Mouse (Mus musculus): ENCODE data around the gene Ifna7. TPM values are rescaled to one million over a fixed set of nuclear protein-coding genes. Genes with fewer than 3 reads are reported as not detected.

Gene Ifna7
- polyA plus RNA-seq, 1 experiment from 2014 or later, result not detected

DNA sequence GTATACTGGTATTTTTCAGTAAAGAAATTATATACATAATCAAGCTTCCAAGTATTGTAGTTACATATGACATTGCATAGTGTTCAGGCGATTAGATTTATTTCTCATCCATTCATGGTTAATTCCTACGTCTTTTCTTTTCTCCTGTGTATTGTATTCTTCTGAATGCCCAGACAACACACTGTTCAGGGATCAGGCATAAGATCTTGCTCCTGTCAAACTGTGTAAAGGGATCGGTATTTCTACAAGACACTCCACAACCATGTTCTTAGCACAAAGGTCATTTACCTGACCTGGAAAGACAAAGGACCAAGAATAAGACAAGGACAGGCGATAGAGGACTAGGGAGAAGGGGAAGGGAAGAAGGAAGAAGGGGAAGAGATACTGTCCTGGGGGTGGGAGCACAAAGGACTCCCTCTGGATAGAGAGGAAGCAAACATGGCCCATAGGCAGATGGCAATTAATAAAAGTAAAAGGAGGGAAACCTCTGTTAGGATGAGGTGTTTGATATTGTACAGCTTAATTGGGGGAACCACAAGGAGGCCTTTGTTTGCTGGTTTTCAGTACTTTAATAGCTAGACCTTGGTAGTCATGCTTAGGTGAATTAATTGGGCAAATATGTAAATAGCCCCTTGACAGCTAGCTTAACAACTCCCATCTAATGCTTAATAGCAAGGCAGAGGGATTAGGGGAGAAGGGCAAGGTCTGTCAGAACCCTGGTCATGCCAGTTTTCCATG lies 35.2 kb downstream of the Ifna7 start:
- H3K4me3 ChIP-seq, result no peak overlapping the region
- no peak overlapping the region for H3K9ac ChIP-seq
- 21% methylated on average over 4 of the region's 4 CpGs for WGBS
- no peak overlapping the region for H3K4me2 ChIP-seq
- H3K9me3 ChIP-seq, result no peaks in the 10 kb centered on the region
- no peaks in the 10 kb centered on the region for H3K4me1 ChIP-seq
- H3K27me3 ChIP-seq (replicated peaks), result no peaks in the 10 kb centered on the region
- H3K27ac ChIP-seq, result no peak overlapping the region
- ATAC-seq (replicated peaks), result no peak
- H3K36me3 ChIP-seq (replicated peaks), result no peaks in the 10 kb centered on the region

DNA sequence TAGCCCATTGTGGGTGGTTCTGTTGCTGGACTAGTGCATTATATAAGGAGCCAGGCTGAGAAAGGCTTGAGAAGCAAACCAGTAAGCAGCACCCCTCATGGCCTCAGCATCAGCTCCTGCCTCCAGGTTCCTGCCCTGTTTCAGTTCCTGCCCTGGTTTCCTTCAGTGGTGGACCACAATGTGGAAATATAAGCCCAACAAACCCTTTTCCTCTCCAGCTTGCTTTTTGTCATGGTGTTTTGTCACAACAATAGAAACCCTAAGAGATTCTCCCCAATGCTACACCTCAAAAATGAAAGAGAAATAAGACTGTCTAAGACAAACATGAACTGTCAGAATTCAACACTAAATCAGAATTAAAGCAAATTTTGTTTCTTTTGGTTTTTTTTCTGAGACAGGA lies 43.2 kb downstream of the Ifna7 start:
- no peak overlapping the region for H3K4me3 ChIP-seq
- H3K4me2 ChIP-seq, result no peak overlapping the region
- no peak for ATAC-seq (replicated peaks)
- H3K27me3 ChIP-seq (replicated peaks), result no peaks in the 10 kb centered on the region
- H3K4me1 ChIP-seq, result 0 out of 2 replicates have a peak, but pooled peaks cover 3% of the 10 kb centered on the region
- H3K36me3 ChIP-seq (replicated peaks), result no peaks in the 10 kb centered on the region
- no peak overlapping the region for H3K9ac ChIP-seq
- no peak overlapping the region for H3K27ac ChIP-seq
- no peaks in the 10 kb centered on the region for H3K9me3 ChIP-seq

DNA sequence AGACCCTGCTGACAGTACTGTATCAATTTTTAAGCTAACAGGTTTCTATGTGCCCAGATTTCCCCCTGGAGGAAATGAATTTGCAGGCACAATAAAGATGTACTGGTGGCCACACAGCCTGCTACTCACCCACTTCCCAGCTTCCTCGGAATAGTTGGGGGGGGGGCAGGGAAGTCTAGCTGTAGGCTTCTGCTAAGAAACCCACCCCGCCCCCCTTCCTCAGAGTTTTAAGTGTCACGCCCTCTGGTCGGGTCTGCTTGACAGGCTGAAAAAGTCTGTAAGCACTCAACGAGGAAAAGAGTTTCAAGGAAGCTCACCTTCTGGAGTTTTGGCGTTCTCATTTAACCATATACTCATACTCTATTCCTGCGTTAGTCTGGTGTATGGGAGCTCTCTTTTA lies 47.3 kb downstream of the Ifna7 start:
- 0 out of 2 replicates have a peak, but pooled peaks cover 7% of the 10 kb centered on the region for H3K27me3 ChIP-seq (replicated peaks)
- H3K27ac ChIP-seq, result no peak overlapping the region
- no peak overlapping the region for H3K4me2 ChIP-seq
- ATAC-seq (replicated peaks), result no peak
- H3K4me1 ChIP-seq, result peaks cover 11% of the 10 kb centered on the region; the same call in 1 of the 2 replicates
- no peaks in the 10 kb centered on the region for H3K36me3 ChIP-seq (replicated peaks)
- no peaks in the 10 kb centered on the region for H3K9me3 ChIP-seq
- H3K9ac ChIP-seq, result no peak overlapping the region
- no peak overlapping the region for H3K4me3 ChIP-seq
- WGBS, result 6% methylated on average over 7 of the region's 7 CpGs

DNA sequence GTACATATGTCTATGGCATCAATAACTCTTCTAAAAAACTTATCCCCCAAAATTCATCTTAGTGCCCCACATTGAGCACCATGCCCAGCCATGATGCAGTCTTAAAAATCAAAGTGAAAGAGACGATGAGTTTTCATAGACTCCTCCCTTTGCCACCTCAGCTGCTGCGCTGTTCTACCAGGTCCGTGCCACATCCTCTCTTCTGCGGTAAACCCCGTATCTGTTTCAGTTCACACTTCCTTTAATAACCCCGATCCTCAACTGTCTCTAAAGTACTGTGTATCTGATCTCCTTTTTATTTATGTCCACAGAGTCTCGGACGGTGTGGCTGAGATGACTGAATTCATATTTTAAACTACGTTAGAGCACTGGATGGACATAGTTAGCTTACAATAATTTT lies 48.6 kb downstream of the Ifna7 start:
- Histone ChIP-seq H3K4me3 (no peak overlapping the region), H3K9me3 (no peaks in the 10 kb centered on the region), H3K4me2 (no peak overlapping the region), H3K36me3 (replicated peaks) (no peaks in the 10 kb centered on the region), H3K9ac (no peak overlapping the region), H3K4me1 (peaks cover 11% of the 10 kb centered on the region; the same call in 1 of the 2 replicates), H3K27me3 (replicated peaks) (0 out of 2 replicates have a peak, but pooled peaks cover 7% of the 10 kb centered on the region), H3K27ac (no peak overlapping the region)
- 71% methylated on average over 9 of the region's 9 CpGs for WGBS
- ATAC-seq (replicated peaks), result no peak

DNA sequence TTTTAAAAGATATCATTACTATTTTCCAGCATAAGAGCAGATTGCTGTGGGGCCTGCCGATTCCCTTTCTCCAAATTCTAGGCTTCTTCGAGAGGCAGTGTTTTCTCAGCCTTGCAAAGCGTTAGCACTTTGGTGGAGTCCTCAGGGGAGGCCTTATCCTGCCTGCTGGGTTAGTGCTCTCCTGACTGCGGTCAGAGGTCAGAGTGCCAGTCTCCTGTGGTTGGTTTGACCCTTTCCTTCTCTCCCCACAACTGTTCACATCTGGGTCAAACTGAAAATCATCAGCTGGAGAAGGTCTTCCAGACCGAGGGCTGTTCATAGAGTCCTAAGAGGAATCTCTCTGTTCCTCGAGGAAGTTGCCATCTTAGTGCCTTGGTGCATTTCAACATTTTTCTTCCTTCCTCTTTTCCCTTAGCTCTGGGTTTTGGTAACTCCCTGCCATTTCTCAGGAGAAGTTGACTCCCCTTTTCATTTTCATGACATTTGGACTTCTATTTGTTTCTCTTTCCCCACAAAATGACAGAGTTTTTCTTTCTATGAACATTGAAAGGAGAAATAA lies 49.1 kb downstream of the Ifna7 start:
- WGBS, result 54% methylated on average over 6 of the region's 6 CpGs
- peaks cover 11% of the 10 kb centered on the region; the same call in 1 of the 2 replicates for H3K4me1 ChIP-seq
- no peaks in the 10 kb centered on the region for H3K9me3 ChIP-seq
- no peak overlapping the region for H3K9ac ChIP-seq
- no peak overlapping the region for H3K4me3 ChIP-seq
- 0 out of 2 replicates have a peak, but pooled peaks cover 7% of the 10 kb centered on the region for H3K27me3 ChIP-seq (replicated peaks)
- no peaks in the 10 kb centered on the region for H3K36me3 ChIP-seq (replicated peaks)
- H3K27ac ChIP-seq, result no peak overlapping the region
- no peak overlapping the region for H3K4me2 ChIP-seq
- ATAC-seq (replicated peaks), result no peak

Other genes starting within 250 kb of the Ifna7 start
- gene Ifna14, start 244.4 kb upstream of the Ifna7 start, polyA plus RNA-seq (2015; fragmentation: Nextera tagmentation; extraction: Ambion mirVana), result not detected in 2 replicates
- gene Ifna9, start 223.8 kb upstream of the Ifna7 start, polyA plus RNA-seq (2015; fragmentation: Nextera tagmentation; extraction: Ambion mirVana), result not detected in 2 replicates
- not detected in 2 replicates for gene Ifna12, start 212.9 kb upstream of the Ifna7 start, polyA plus RNA-seq (2015; fragmentation: Nextera tagmentation; extraction: Ambion mirVana)
- gene C87499, start 181.8 kb upstream of the Ifna7 start, polyA plus RNA-seq (2015; fragmentation: Nextera tagmentation; extraction: Ambion mirVana), result not detected in 2 replicates
- gene Ifna13, start 171.8 kb upstream of the Ifna7 start, polyA plus RNA-seq (2015; fragmentation: Nextera tagmentation; extraction: Ambion mirVana), result not detected in 2 replicates
- gene Ifna16, start 139.3 kb upstream of the Ifna7 start, polyA plus RNA-seq (2015; fragmentation: Nextera tagmentation; extraction: Ambion mirVana), result not detected in 2 replicates
- not detected in 2 replicates for gene Ifna2, start 132.3 kb upstream of the Ifna7 start, polyA plus RNA-seq (2015; fragmentation: Nextera tagmentation; extraction: Ambion mirVana)
- gene Ifnab, start 124.9 kb upstream of the Ifna7 start, polyA plus RNA-seq (2015; fragmentation: Nextera tagmentation; extraction: Ambion mirVana), result not detected in 2 replicates
- 1.2 and 1.6 TPM in 2 replicates for gene Gm26566, start 94.4 kb upstream of the Ifna7 start, polyA plus RNA-seq (2015; fragmentation: Nextera tagmentation; extraction: Ambion mirVana)
- 112 and 117 TPM in 2 replicates for gene Klhl9, start 93.8 kb upstream of the Ifna7 start, polyA plus RNA-seq (2015; fragmentation: Nextera tagmentation; extraction: Ambion mirVana)
- not detected in 2 replicates for gene Gm13271, start 61.4 kb upstream of the Ifna7 start, polyA plus RNA-seq (2015; fragmentation: Nextera tagmentation; extraction: Ambion mirVana)
- gene Gm13283, start 56.1 kb upstream of the Ifna7 start, polyA plus RNA-seq (2015; fragmentation: Nextera tagmentation; extraction: Ambion mirVana), result not detected in 2 replicates
- gene Gm13290, start 42.4 kb upstream of the Ifna7 start, polyA plus RNA-seq (2015; fragmentation: Nextera tagmentation; extraction: Ambion mirVana), result not detected in 2 replicates
- gene Gm13289, start 39.3 kb upstream of the Ifna7 start, polyA plus RNA-seq (2015; fragmentation: Nextera tagmentation; extraction: Ambion mirVana), result not detected in 2 replicates
- not detected in 2 replicates for gene Gm13272, start 36.4 kb upstream of the Ifna7 start, polyA plus RNA-seq (2015; fragmentation: Nextera tagmentation; extraction: Ambion mirVana)
- gene Ifnz, start 34.1 kb upstream of the Ifna7 start, polyA plus RNA-seq (2015; fragmentation: Nextera tagmentation; extraction: Ambion mirVana), result 0.14 and 0.17 TPM in 2 replicates
- not detected in 2 replicates for gene Gm13276, start 30.5 kb upstream of the Ifna7 start, polyA plus RNA-seq (2015; fragmentation: Nextera tagmentation; extraction: Ambion mirVana)
- not detected in 2 replicates for gene Gm13277, start 27.6 kb upstream of the Ifna7 start, polyA plus RNA-seq (2015; fragmentation: Nextera tagmentation; extraction: Ambion mirVana)
- gene Gm13278, start 24.7 kb upstream of the Ifna7 start, polyA plus RNA-seq (2015; fragmentation: Nextera tagmentation; extraction: Ambion mirVana), result not detected in 2 replicates
- not detected in 2 replicates for gene Gm13275, start 21.7 kb upstream of the Ifna7 start, polyA plus RNA-seq (2015; fragmentation: Nextera tagmentation; extraction: Ambion mirVana)
- gene Gm13279, start 18.8 kb upstream of the Ifna7 start, polyA plus RNA-seq (2015; fragmentation: Nextera tagmentation; extraction: Ambion mirVana), result not detected in 2 replicates
- gene Gm13285, start 16.6 kb upstream of the Ifna7 start, polyA plus RNA-seq (2015; fragmentation: Nextera tagmentation; extraction: Ambion mirVana), result not detected in 2 replicates
- gene Gm13287, start 13.0 kb upstream of the Ifna7 start, polyA plus RNA-seq (2015; fragmentation: Nextera tagmentation; extraction: Ambion mirVana), result not detected in 2 replicates
- gene Gm13288, start 10.7 kb upstream of the Ifna7 start, polyA plus RNA-seq (2015; fragmentation: Nextera tagmentation; extraction: Ambion mirVana), result not detected in 2 replicates
- not detected in 2 replicates for gene Ifna11, start 3.7 kb downstream of the Ifna7 start, polyA plus RNA-seq (2015; fragmentation: Nextera tagmentation; extraction: Ambion mirVana)
- not detected in 2 replicates for gene Ifna6, start 11.2 kb downstream of the Ifna7 start, polyA plus RNA-seq (2015; fragmentation: Nextera tagmentation; extraction: Ambion mirVana)
- not detected in 2 replicates for gene Ifna5, start 19.3 kb downstream of the Ifna7 start, polyA plus RNA-seq (2015; fragmentation: Nextera tagmentation; extraction: Ambion mirVana)
- gene Ifna4, start 25.6 kb downstream of the Ifna7 start, polyA plus RNA-seq (2015; fragmentation: Nextera tagmentation; extraction: Ambion mirVana), result not detected in 2 replicates
- gene Ifna1, start 33.9 kb downstream of the Ifna7 start, polyA plus RNA-seq (2015; fragmentation: Nextera tagmentation; extraction: Ambion mirVana), result not detected in 2 replicates
- not detected in 2 replicates for gene Ifne, start 64.0 kb downstream of the Ifna7 start, polyA plus RNA-seq (2015; fragmentation: Nextera tagmentation; extraction: Ambion mirVana)

Measured in midbrain, embryonic 15.5 days (tissue).